Mouse (Mus musculus) cerebellum, adult 2 months (tissue): ENCODE results near the gene Plg.
A peak's percentile ranks its signal among the peaks of the same experiment; 100 is the strongest.

Experiments used
- CTCF ChIP-seq: fragments of 200-500 bp; IDR thresholded peaks from 2 replicates; pipeline ENCODE4 v1.5.1; 2011; ENCODE audit warnings: low read depth, mild to moderate bottlenecking, control low read depth, low read length, moderate library complexity, borderline replicate concordance; ENCODE audit not compliant: insufficient read depth
- POLR2A ChIP-seq: fragments of 200-500 bp; IDR thresholded peaks from 2 replicates; pipeline ENCODE4 v1.6.1; 2011; ENCODE audit warnings: low read length, control low read depth, borderline replicate concordance; ENCODE audit not compliant: insufficient read depth

DNA sequence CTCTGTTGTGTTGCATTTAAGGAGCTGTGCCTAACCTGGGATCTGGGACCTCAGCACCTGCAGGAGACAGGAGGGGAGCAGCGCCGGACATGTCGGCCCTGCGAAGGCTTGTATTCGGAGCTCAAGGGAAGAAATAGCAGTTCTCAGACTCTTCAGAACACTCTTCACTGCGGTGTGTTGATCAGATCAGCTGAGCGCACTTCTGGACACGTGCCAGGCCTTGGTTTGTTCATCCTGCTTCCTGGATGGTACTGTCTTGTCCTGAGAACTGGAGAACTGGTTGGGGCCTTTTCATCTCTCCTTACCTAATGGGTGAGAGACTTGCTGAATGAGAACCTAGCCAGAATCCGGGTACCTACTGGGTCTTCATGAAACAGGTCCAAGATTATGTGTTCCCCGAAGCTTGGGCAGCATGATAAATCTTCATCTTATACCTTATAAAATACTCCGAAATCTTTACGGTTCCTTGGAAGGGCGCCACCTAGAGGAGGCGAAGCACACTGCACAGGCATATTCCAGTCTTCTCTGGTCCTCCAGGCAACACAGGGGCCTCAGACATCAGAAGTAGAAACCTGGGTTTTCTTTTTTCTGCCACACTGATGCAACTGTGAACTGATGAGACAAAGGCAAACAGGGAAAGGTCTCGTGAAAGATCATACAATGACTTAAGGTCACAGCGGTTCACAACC, 42.6 kb downstream of the Plg start:
- TF ChIP-seq POLR2A (no peak), CTCF (peak; percentile 45; the same call in 1 of the 2 replicates)
